Mouse (Mus musculus): ENCODE measurements around the gene Tspan9. TPM values are rescaled to one million over a fixed set of nuclear protein-coding genes. Genes with fewer than 3 reads are reported as not detected.

The Tspan9 gene
- polyA plus RNA-seq, 1 experiment from 2014 or later = 100 TPM

- no peak overlapping the region for H3K4me3 ChIP-seq (ENCODE audit: low read length)
- H3K9me3 ChIP-seq (ENCODE audit: control insufficient read depth, low read length) = no peaks in the 10 kb centered on the region
- 44% methylated on average over 5 of the region's 5 CpGs for WGBS
- H3K27me3 ChIP-seq (ENCODE audit: control insufficient read depth, insufficient read depth, low read length) = no peaks in the 10 kb centered on the region
- H3K9ac ChIP-seq (ENCODE audit: low read depth, low read length) = no peak overlapping the region
- H3K27ac ChIP-seq (ENCODE audit: low read depth, low read length) = peak overlapping the region; percentile 4; the same call in 1 of the 2 replicates
- ATAC-seq (ENCODE audit: low FRiP score, low TSS enrichment) = no peak
- no peaks in the 10 kb centered on the region; the same call in 1 of the 2 replicates for H3K36me3 ChIP-seq (ENCODE audit: control insufficient read depth, insufficient read depth, low read length)
- peaks cover 37% of the 10 kb centered on the region for H3K4me1 ChIP-seq (ENCODE audit: control insufficient read depth, insufficient read depth, low read length)
- no peak overlapping the region for H3K4me2 ChIP-seq (replicated peaks; ENCODE audit: low read depth, low read length)
These were observed 7.9 kb downstream of the Tspan9 start for GRCm38 (mm10) chr6:128135459-128135858.

GRCm38 (mm10) chr6:128135006-128135405 lies 8.4 kb downstream of the Tspan9 start:
- H3K9ac ChIP-seq (ENCODE audit: low read depth, low read length) = no peak overlapping the region
- H3K36me3 ChIP-seq (ENCODE audit: control insufficient read depth, insufficient read depth, low read length) = no peaks in the 10 kb centered on the region; the same call in 1 of the 2 replicates
- H3K27me3 ChIP-seq (ENCODE audit: control insufficient read depth, insufficient read depth, low read length) = no peaks in the 10 kb centered on the region
- 64% methylated on average over 5 of the region's 5 CpGs for WGBS
- ATAC-seq (ENCODE audit: low FRiP score, low TSS enrichment) = no peak
- H3K4me2 ChIP-seq (replicated peaks; ENCODE audit: low read depth, low read length) = no peak overlapping the region
- H3K27ac ChIP-seq (ENCODE audit: low read depth, low read length) = peak overlapping the region; percentile 4; the same call in 1 of the 2 replicates
- H3K4me1 ChIP-seq (ENCODE audit: control insufficient read depth, insufficient read depth, low read length) = peaks cover 37% of the 10 kb centered on the region
- H3K4me3 ChIP-seq (ENCODE audit: low read length) = no peak overlapping the region
- H3K9me3 ChIP-seq (ENCODE audit: control insufficient read depth, low read length) = no peaks in the 10 kb centered on the region

GRCm38 (mm10) chr6:128134196-128134924 lies 9.0 kb downstream of the Tspan9 start:
- Histone ChIP-seq H3K4me3 (ENCODE audit: low read length) (no peak overlapping the region), H3K36me3 (ENCODE audit: control insufficient read depth, insufficient read depth, low read length) (no peaks in the 10 kb centered on the region; the same call in 1 of the 2 replicates), H3K9me3 (ENCODE audit: control insufficient read depth, low read length) (no peaks in the 10 kb centered on the region), H3K9ac (ENCODE audit: low read depth, low read length) (peak overlapping the region; percentile 38; the same call in 1 of the 2 replicates), H3K4me2 (replicated peaks; ENCODE audit: low read depth, low read length) (0 out of 2 replicates have a peak overlapping the region, but pooled peaks have one; percentile 17), H3K27ac (ENCODE audit: low read depth, low read length) (peak overlapping the region; percentile 21; the same call in 1 of the 2 replicates), H3K27me3 (ENCODE audit: control insufficient read depth, insufficient read depth, low read length) (no peaks in the 10 kb centered on the region), H3K4me1 (ENCODE audit: control insufficient read depth, insufficient read depth, low read length) (peaks cover 37% of the 10 kb centered on the region)
- ATAC-seq (ENCODE audit: low FRiP score, low TSS enrichment) = peak; percentile 43; the same call in 1 of the 2 replicates
- 31% methylated on average over 8 of the region's 8 CpGs for WGBS

GRCm38 (mm10) chr6:128133679-128134191 lies 9.7 kb downstream of the Tspan9 start:
- Histone ChIP-seq H3K4me3 (ENCODE audit: low read length) (no peak overlapping the region), H3K27me3 (ENCODE audit: control insufficient read depth, insufficient read depth, low read length) (no peaks in the 10 kb centered on the region), H3K4me2 (replicated peaks; ENCODE audit: low read depth, low read length) (0 out of 2 replicates have a peak overlapping the region, but pooled peaks have one; percentile 17), H3K27ac (ENCODE audit: low read depth, low read length) (peak overlapping the region; percentile 21; the same call in 1 of the 2 replicates), H3K4me1 (ENCODE audit: control insufficient read depth, insufficient read depth, low read length) (peaks cover 37% of the 10 kb centered on the region), H3K9me3 (ENCODE audit: control insufficient read depth, low read length) (no peaks in the 10 kb centered on the region), H3K36me3 (ENCODE audit: control insufficient read depth, insufficient read depth, low read length) (no peaks in the 10 kb centered on the region), H3K9ac (ENCODE audit: low read depth, low read length) (peak overlapping the region; percentile 38; the same call in 1 of the 2 replicates)
- 63% methylated on average over 10 of the region's 10 CpGs for WGBS
- ATAC-seq (ENCODE audit: low FRiP score, low TSS enrichment) = no peak; the same call in 1 of the 2 replicates

- no peaks in the 10 kb centered on the region for H3K36me3 ChIP-seq (ENCODE audit: control insufficient read depth, insufficient read depth, low read length)
- WGBS = 95% methylated on average over 6 of the region's 6 CpGs
- no peak overlapping the region for H3K4me3 ChIP-seq (ENCODE audit: low read length)
- ATAC-seq (ENCODE audit: low FRiP score, low TSS enrichment) = no peak
- H3K9ac ChIP-seq (ENCODE audit: low read depth, low read length) = no peak overlapping the region
- H3K4me2 ChIP-seq (replicated peaks; ENCODE audit: low read depth, low read length) = no peak overlapping the region
- H3K27me3 ChIP-seq (ENCODE audit: control insufficient read depth, insufficient read depth, low read length) = no peaks in the 10 kb centered on the region
- H3K4me1 ChIP-seq (ENCODE audit: control insufficient read depth, insufficient read depth, low read length) = peaks cover 37% of the 10 kb centered on the region
- no peaks in the 10 kb centered on the region for H3K9me3 ChIP-seq (ENCODE audit: control insufficient read depth, low read length)
- no peak overlapping the region for H3K27ac ChIP-seq (ENCODE audit: low read depth, low read length)
These were observed 10.8 kb downstream of the Tspan9 start for GRCm38 (mm10) chr6:128132581-128132980.

- WGBS = 42% methylated on average over 2 of the region's 2 CpGs
- Histone ChIP-seq H3K4me1 (ENCODE audit: control insufficient read depth, insufficient read depth, low read length) (peaks cover 33% of the 10 kb centered on the region), H3K9ac (ENCODE audit: low read depth, low read length) (no peak overlapping the region), H3K4me3 (ENCODE audit: low read length) (no peak overlapping the region), H3K27me3 (ENCODE audit: control insufficient read depth, insufficient read depth, low read length) (no peaks in the 10 kb centered on the region), H3K9me3 (ENCODE audit: control insufficient read depth, low read length) (no peaks in the 10 kb centered on the region), H3K27ac (ENCODE audit: low read depth, low read length) (no peak overlapping the region), H3K36me3 (ENCODE audit: control insufficient read depth, insufficient read depth, low read length) (no peaks in the 10 kb centered on the region), H3K4me2 (replicated peaks; ENCODE audit: low read depth, low read length) (no peak overlapping the region)
- ATAC-seq (ENCODE audit: low FRiP score, low TSS enrichment) = no peak
These were observed 12.0 kb downstream of the Tspan9 start for GRCm38 (mm10) chr6:128131390-128131789.

- Histone ChIP-seq H3K9ac (ENCODE audit: low read depth, low read length) (no peak overlapping the region), H3K36me3 (ENCODE audit: control insufficient read depth, insufficient read depth, low read length) (no peaks in the 10 kb centered on the region), H3K27me3 (ENCODE audit: control insufficient read depth, insufficient read depth, low read length) (no peaks in the 10 kb centered on the region), H3K9me3 (ENCODE audit: control insufficient read depth, low read length) (no peaks in the 10 kb centered on the region), H3K4me3 (ENCODE audit: low read length) (no peak overlapping the region), H3K4me1 (ENCODE audit: control insufficient read depth, insufficient read depth, low read length) (peaks cover 27% of the 10 kb centered on the region), H3K4me2 (replicated peaks; ENCODE audit: low read depth, low read length) (no peak overlapping the region), H3K27ac (ENCODE audit: low read depth, low read length) (no peak overlapping the region)
- no peak for ATAC-seq (ENCODE audit: low FRiP score, low TSS enrichment)
- WGBS = 81% methylated on average over 4 of the region's 4 CpGs
These were observed 12.7 kb downstream of the Tspan9 start for GRCm38 (mm10) chr6:128130686-128131085.

- H3K4me1 ChIP-seq (ENCODE audit: control insufficient read depth, insufficient read depth, low read length) = peaks cover 23% of the 10 kb centered on the region
- no peaks in the 10 kb centered on the region for H3K36me3 ChIP-seq (ENCODE audit: control insufficient read depth, insufficient read depth, low read length)
- no peaks in the 10 kb centered on the region for H3K9me3 ChIP-seq (ENCODE audit: control insufficient read depth, low read length)
- H3K4me3 ChIP-seq (ENCODE audit: low read length) = no peak overlapping the region
- no peak overlapping the region for H3K9ac ChIP-seq (ENCODE audit: low read depth, low read length)
- H3K4me2 ChIP-seq (replicated peaks; ENCODE audit: low read depth, low read length) = no peak overlapping the region
- no peak for ATAC-seq (ENCODE audit: low FRiP score, low TSS enrichment)
- H3K27ac ChIP-seq (ENCODE audit: low read depth, low read length) = no peak overlapping the region
- 59% methylated on average over 5 of the region's 5 CpGs for WGBS
- H3K27me3 ChIP-seq (ENCODE audit: control insufficient read depth, insufficient read depth, low read length) = no peaks in the 10 kb centered on the region
These were observed 14.0 kb downstream of the Tspan9 start for GRCm38 (mm10) chr6:128129382-128129781.

GRCm38 (mm10) chr6:128127312-128127711 lies 16.1 kb downstream of the Tspan9 start:
- no peak overlapping the region for H3K4me3 ChIP-seq (ENCODE audit: low read length)
- no peak overlapping the region for H3K9ac ChIP-seq (ENCODE audit: low read depth, low read length)
- no peak overlapping the region for H3K27ac ChIP-seq (ENCODE audit: low read depth, low read length)
- 81% methylated on average over 3 of the region's 3 CpGs for WGBS
- H3K4me2 ChIP-seq (replicated peaks; ENCODE audit: low read depth, low read length) = no peak overlapping the region
- H3K27me3 ChIP-seq (ENCODE audit: control insufficient read depth, insufficient read depth, low read length) = no peaks in the 10 kb centered on the region
- H3K9me3 ChIP-seq (ENCODE audit: control insufficient read depth, low read length) = no peaks in the 10 kb centered on the region
- H3K4me1 ChIP-seq (ENCODE audit: control insufficient read depth, insufficient read depth, low read length) = peaks cover 27% of the 10 kb centered on the region
- no peak for ATAC-seq (ENCODE audit: low FRiP score, low TSS enrichment)
- no peaks in the 10 kb centered on the region; the same call in 1 of the 2 replicates for H3K36me3 ChIP-seq (ENCODE audit: control insufficient read depth, insufficient read depth, low read length)

All from kidney, embryonic 14.5 days (tissue).